ENCODE assay signal across 11 mouse cellular contexts in the genomic region with DNA sequence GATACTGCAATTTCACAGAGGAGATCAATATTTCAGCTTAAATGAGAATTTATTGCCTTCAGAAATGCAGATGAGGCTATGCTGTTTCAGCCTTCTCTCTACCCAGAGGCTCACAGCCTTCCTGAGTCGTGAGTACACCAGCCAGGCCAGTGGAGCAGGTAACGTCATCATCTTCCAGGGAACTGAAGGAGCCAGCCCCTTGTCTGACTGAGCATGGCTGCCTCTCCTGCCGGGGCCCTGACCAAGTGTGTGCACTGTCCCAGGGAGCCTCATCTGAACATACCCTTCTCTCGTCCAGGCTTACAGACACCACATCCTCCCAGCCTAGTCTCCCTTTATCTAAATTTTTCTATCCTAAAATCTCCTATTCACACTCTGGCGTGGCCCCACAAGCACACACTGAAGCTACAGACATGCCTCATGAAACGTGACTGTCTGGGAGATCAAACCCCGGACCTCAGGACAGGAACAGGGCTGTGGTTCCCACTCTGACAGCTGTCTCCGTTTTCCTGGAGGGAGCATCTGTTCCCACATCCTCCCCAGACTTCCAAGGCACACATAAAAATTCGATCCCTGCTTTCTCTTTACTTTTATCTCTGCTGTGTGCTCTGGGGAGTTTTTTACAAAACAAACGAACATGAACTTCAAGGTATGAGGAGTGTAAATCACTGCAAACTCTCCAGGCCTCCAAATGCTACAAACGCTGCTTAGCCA.
DNase-seq lines count a peak whose midpoint lies in the region; ATAC-seq and TF ChIP-seq lines count a peak whose summit lies in the region.
"Had no signal": no experiment of that assay in that cellular context is flagged by ENCODE, and none has a peak within 500 bp of the region (broad histone marks: within the 10 kb centered on the region; RNA-seq: fewer than 3 reads in every experiment).

No protein-coding gene starts in this region.

- ATAC-seq in hindbrain, postnatal 0 days = no peak
- 0 out of 2 replicates have a peak, but pooled peaks have one; percentile 36 for ATAC-seq in embryonic facial prominence, embryonic 14.5 days (ENCODE audit: low read depth)
- ATAC-seq in kidney, embryonic 14.5 days (ENCODE audit: low FRiP score, low TSS enrichment) = peak; percentile 75
- 0 out of 2 replicates have a peak, but pooled peaks have one; percentile 32 for ATAC-seq in midbrain, embryonic 13.5 days
- ATAC-seq: lung, postnatal 0 days had no signal

- no peaks in the 10 kb centered on the region for H3K36me3 ChIP-seq in hindbrain, embryonic 10.5 days
- H3K36me3 ChIP-seq in hindbrain, postnatal 0 days (ENCODE audit: insufficient read depth, low read length) = no peaks in the 10 kb centered on the region
- no peaks in the 10 kb centered on the region for H3K36me3 ChIP-seq in embryonic facial prominence, embryonic 14.5 days (ENCODE audit: control insufficient read depth, insufficient read depth, low read length)
- H3K36me3 ChIP-seq in kidney, embryonic 14.5 days (ENCODE audit: control insufficient read depth, insufficient read depth, low read length) = no peaks in the 10 kb centered on the region
- H3K36me3 ChIP-seq in midbrain, embryonic 13.5 days = no peaks in the 10 kb centered on the region

- H3K9ac ChIP-seq in hindbrain, postnatal 0 days (replicated peaks; ENCODE audit: low read length) = no peak overlapping the region
- H3K9ac ChIP-seq in embryonic facial prominence, embryonic 14.5 days (ENCODE audit: low read depth, low read length) = peak overlapping the region; percentile 31; the same call in 1 of the 2 replicates
- no peak overlapping the region for H3K9ac ChIP-seq in kidney, embryonic 14.5 days (ENCODE audit: low read depth, low read length)
- no peak overlapping the region for H3K9ac ChIP-seq in midbrain, embryonic 13.5 days (replicated peaks)

- peaks cover 13% of the 10 kb centered on the region for H3K4me1 ChIP-seq in hindbrain, embryonic 10.5 days (replicated peaks)
- no peaks in the 10 kb centered on the region for H3K4me1 ChIP-seq in hindbrain, postnatal 0 days (ENCODE audit: insufficient read depth, low read length)
- peaks cover 20% of the 10 kb centered on the region for H3K4me1 ChIP-seq in embryonic facial prominence, embryonic 14.5 days (ENCODE audit: control insufficient read depth, insufficient read depth, low read length)
- H3K4me1 ChIP-seq in kidney, embryonic 14.5 days (ENCODE audit: control insufficient read depth, insufficient read depth, low read length) = peaks cover 15% of the 10 kb centered on the region
- H3K4me1 ChIP-seq in midbrain, embryonic 13.5 days (replicated peaks) = peaks cover 36% of the 10 kb centered on the region

- TF ChIP-seq CTCF in hindbrain, postnatal 0 days (IDR thresholded peaks at IDR 0.05; ENCODE audit: low read depth) = no peak

- 66% methylated on average over 11 of the region's 11 CpGs for WGBS in hindbrain, embryonic 10.5 days
- 40% methylated on average over 11 of the region's 11 CpGs for WGBS in hindbrain, postnatal 0 days
- WGBS in embryonic facial prominence, embryonic 14.5 days = 26% methylated on average over 11 of the region's 11 CpGs
- WGBS in kidney, embryonic 14.5 days = 19% methylated on average over 11 of the region's 11 CpGs
- 37% methylated on average over 11 of the region's 11 CpGs for WGBS in midbrain, embryonic 13.5 days

- no peak for DNase-seq in hindbrain, embryonic 10.5 days (ENCODE audit: low spot score)
- DNase-seq in hindbrain, postnatal 0 days (ENCODE audit: low spot score) = no peak
- DNase-seq in embryonic facial prominence, embryonic 14.5 days (ENCODE audit: low spot score) = peak; percentile 61
- no peak for DNase-seq in ovary, postnatal 36 days (ENCODE audit: low spot score)
- no peak for DNase-seq in left cerebral cortex, adult 8-10 months (ENCODE audit: low spot score in 2 of 2)
- DNase-seq in spleen, adult 18-20 months = no peak
- DNase-seq: gastrocnemius, postnatal 10 days; retina, postnatal 1 day had no signal

- H3K27ac ChIP-seq in hindbrain, embryonic 10.5 days = peak overlapping the region; percentile 58; the same call in 1 of the 2 replicates
- no peak overlapping the region for H3K27ac ChIP-seq in hindbrain, postnatal 0 days
- peak overlapping the region; percentile 40; the same call in 1 of the 2 replicates for H3K27ac ChIP-seq in embryonic facial prominence, embryonic 14.5 days (replicated peaks; ENCODE audit: low read depth, low read length)
- peak overlapping the region; percentile 24; the same call in 1 of the 2 replicates for H3K27ac ChIP-seq in kidney, embryonic 14.5 days (ENCODE audit: low read depth, low read length)
- peak overlapping the region; percentile 73 for H3K27ac ChIP-seq in midbrain, embryonic 13.5 days

- H3K9me3 ChIP-seq in hindbrain, embryonic 10.5 days = no peaks in the 10 kb centered on the region
- H3K9me3 ChIP-seq in hindbrain, postnatal 0 days (ENCODE audit: low read length) = no peaks in the 10 kb centered on the region
- H3K9me3 ChIP-seq in embryonic facial prominence, embryonic 14.5 days (ENCODE audit: control insufficient read depth, low read length) = no peaks in the 10 kb centered on the region
- H3K9me3 ChIP-seq in kidney, embryonic 14.5 days (ENCODE audit: control insufficient read depth, low read length) = no peaks in the 10 kb centered on the region
- H3K9me3 ChIP-seq in midbrain, embryonic 13.5 days = no peaks in the 10 kb centered on the region

- H3K4me2 ChIP-seq in hindbrain, postnatal 0 days (ENCODE audit: low read depth, low read length) = no peak overlapping the region
- H3K4me2 ChIP-seq in embryonic facial prominence, embryonic 14.5 days (ENCODE audit: low read depth, low read length) = no peak overlapping the region
- no peak overlapping the region for H3K4me2 ChIP-seq in kidney, embryonic 14.5 days (replicated peaks; ENCODE audit: low read depth, low read length)
- H3K4me2 ChIP-seq in midbrain, embryonic 13.5 days (replicated peaks) = no peak overlapping the region

- no peaks in the 10 kb centered on the region for H3K27me3 ChIP-seq in hindbrain, embryonic 10.5 days (ENCODE audit: insufficient read depth, poor library complexity, severe bottlenecking)
- no peaks in the 10 kb centered on the region for H3K27me3 ChIP-seq in hindbrain, postnatal 0 days (ENCODE audit: insufficient read depth, low read length)
- H3K27me3 ChIP-seq in embryonic facial prominence, embryonic 14.5 days (replicated peaks; ENCODE audit: control insufficient read depth, insufficient read depth, low read length) = no peaks in the 10 kb centered on the region
- no peaks in the 10 kb centered on the region for H3K27me3 ChIP-seq in kidney, embryonic 14.5 days (ENCODE audit: control insufficient read depth, insufficient read depth, low read length)
- H3K27me3 ChIP-seq in midbrain, embryonic 13.5 days = no peaks in the 10 kb centered on the region

- no peak overlapping the region for H3K4me3 ChIP-seq in hindbrain, embryonic 10.5 days
- H3K4me3 ChIP-seq in hindbrain, postnatal 0 days (ENCODE audit: low read length) = no peak overlapping the region
- no peak overlapping the region for H3K4me3 ChIP-seq in embryonic facial prominence, embryonic 14.5 days (ENCODE audit: low read depth, low read length)
- H3K4me3 ChIP-seq in kidney, embryonic 14.5 days (ENCODE audit: low read length) = no peak overlapping the region
- H3K4me3 ChIP-seq in midbrain, embryonic 13.5 days (replicated peaks) = no peak overlapping the region
